Mouse (Mus musculus): ENCODE results near the gene Dnajb1. TPM values are rescaled to one million over a fixed set of nuclear protein-coding genes. Genes with fewer than 3 reads are reported as not detected.

Dnajb1 gene
- total and polyA plus RNA-seq, 2 experiments from 2014 or later, result 41.2 to 65.1 TPM

GRCm38 (mm10) chr8:83621691-83622388 is 13.8 kb downstream of the Dnajb1 start:
- Histone ChIP-seq H3K27ac (ENCODE audit: low read depth, low read length) (no peak overlapping the region), H3K9ac (peak overlapping the region; percentile 65), H3K4me2 (ENCODE audit: low read depth) (peak overlapping the region; percentile 82), H3K9me3 (ENCODE audit: low read length) (no peaks in the 10 kb centered on the region), H3K4me1 (ENCODE audit: insufficient read depth) (no peaks in the 10 kb centered on the region), H3K4me3 (ENCODE audit: low read depth, low read length) (peak overlapping the region; percentile 42), H3K27me3 (ENCODE audit: insufficient read depth, low read length) (no peaks in the 10 kb centered on the region), H3K36me3 (ENCODE audit: insufficient read depth) (no peaks in the 10 kb centered on the region)
- ATAC-seq, result peak; percentile 38
- no peak for TF ChIP-seq CTCF (IDR thresholded peaks at IDR 0.05; ENCODE audit: low read depth)
- peak; percentile 3 for DNase-seq
- WGBS, result 55% methylated on average over 15 of the region's 15 CpGs

- H3K27ac ChIP-seq (ENCODE audit: low read depth, low read length), result no peak overlapping the region
- peak; percentile 94 for TF ChIP-seq CTCF (IDR thresholded peaks at IDR 0.05; ENCODE audit: low read depth)
- WGBS, result 11% methylated on average over 23 of the region's 23 CpGs
- ATAC-seq (peak; percentile 96), DNase-seq (peak; percentile 89)
- peak overlapping the region; percentile 65 for H3K9ac ChIP-seq
- H3K4me2 ChIP-seq (ENCODE audit: low read depth), result peak overlapping the region; percentile 82
- no peaks in the 10 kb centered on the region for H3K9me3 ChIP-seq (ENCODE audit: low read length)
- H3K4me3 ChIP-seq (ENCODE audit: low read depth, low read length), result peak overlapping the region; percentile 42
- H3K36me3 ChIP-seq (ENCODE audit: insufficient read depth), result no peaks in the 10 kb centered on the region
- no peaks in the 10 kb centered on the region for H3K27me3 ChIP-seq (ENCODE audit: insufficient read depth, low read length)
- H3K4me1 ChIP-seq (ENCODE audit: insufficient read depth), result no peaks in the 10 kb centered on the region
Measured at GRCm38 (mm10) chr8:83622389-83622989, 14.5 kb downstream of the Dnajb1 start.

GRCm38 (mm10) chr8:83623549-83623948 is 15.6 kb downstream of the Dnajb1 start:
- ATAC-seq (no peak), DNase-seq (no peak)
- Histone ChIP-seq H3K27ac (ENCODE audit: low read depth, low read length) (no peak overlapping the region), H3K36me3 (ENCODE audit: insufficient read depth) (no peaks in the 10 kb centered on the region), H3K4me3 (ENCODE audit: low read depth, low read length) (no peak overlapping the region), H3K4me1 (ENCODE audit: insufficient read depth) (no peaks in the 10 kb centered on the region), H3K9me3 (ENCODE audit: low read length) (no peaks in the 10 kb centered on the region), H3K9ac (no peak overlapping the region), H3K4me2 (ENCODE audit: low read depth) (no peak overlapping the region), H3K27me3 (ENCODE audit: insufficient read depth, low read length) (no peaks in the 10 kb centered on the region)
- WGBS, result 88% methylated on average over 7 of the region's 7 CpGs
- TF ChIP-seq CTCF (IDR thresholded peaks at IDR 0.05; ENCODE audit: low read depth), result no peak

GRCm38 (mm10) chr8:83624739-83625138 is 16.7 kb downstream of the Dnajb1 start:
- DNase-seq (peak; percentile 25), ATAC-seq (no peak)
- no peaks in the 10 kb centered on the region for H3K36me3 ChIP-seq (ENCODE audit: insufficient read depth)
- no peak overlapping the region for H3K9ac ChIP-seq
- H3K4me2 ChIP-seq (ENCODE audit: low read depth), result no peak overlapping the region
- no peak overlapping the region for H3K4me3 ChIP-seq (ENCODE audit: low read depth, low read length)
- no peaks in the 10 kb centered on the region for H3K27me3 ChIP-seq (ENCODE audit: insufficient read depth, low read length)
- 57% methylated on average over 3 of the region's 3 CpGs for WGBS
- TF ChIP-seq CTCF (IDR thresholded peaks at IDR 0.05; ENCODE audit: low read depth), result peak; percentile 65
- H3K4me1 ChIP-seq (ENCODE audit: insufficient read depth), result no peaks in the 10 kb centered on the region
- no peak overlapping the region for H3K27ac ChIP-seq (ENCODE audit: low read depth, low read length)
- no peaks in the 10 kb centered on the region for H3K9me3 ChIP-seq (ENCODE audit: low read length)

- TF ChIP-seq CTCF (IDR thresholded peaks at IDR 0.05; ENCODE audit: low read depth), result no peak
- Histone ChIP-seq H3K4me2 (ENCODE audit: low read depth) (no peak overlapping the region), H3K36me3 (ENCODE audit: insufficient read depth) (no peaks in the 10 kb centered on the region), H3K27me3 (ENCODE audit: insufficient read depth, low read length) (no peaks in the 10 kb centered on the region), H3K4me3 (ENCODE audit: low read depth, low read length) (no peak overlapping the region), H3K27ac (ENCODE audit: low read depth, low read length) (no peak overlapping the region), H3K9me3 (ENCODE audit: low read length) (no peaks in the 10 kb centered on the region), H3K9ac (no peak overlapping the region), H3K4me1 (ENCODE audit: insufficient read depth) (no peaks in the 10 kb centered on the region)
- no peak for DNase-seq
- WGBS, result 85% methylated on average over 6 of the region's 6 CpGs
- no peak for ATAC-seq
Measured at GRCm38 (mm10) chr8:83625676-83626299, 17.8 kb downstream of the Dnajb1 start.

- no peak for ATAC-seq
- WGBS, result 87% methylated on average over 7 of the region's 7 CpGs
Measured at GRCm38 (mm10) chr8:83632083-83632707, 24.2 kb downstream of the Dnajb1 start.

More at GRCm38 (mm10) chr8:83632083-83632707, 24.2 kb downstream of the Dnajb1 start:
- no peaks in the 10 kb centered on the region for H3K36me3 ChIP-seq (ENCODE audit: insufficient read depth)
- TF ChIP-seq CTCF (IDR thresholded peaks at IDR 0.05; ENCODE audit: low read depth), result no peak
- H3K27ac ChIP-seq (ENCODE audit: low read depth, low read length), result no peak overlapping the region
- H3K4me1 ChIP-seq (ENCODE audit: insufficient read depth), result no peaks in the 10 kb centered on the region
- 0 out of 2 replicates have a peak, but pooled peaks cover 6% of the 10 kb centered on the region for H3K9me3 ChIP-seq (ENCODE audit: low read length)
- no peak overlapping the region for H3K9ac ChIP-seq
- H3K4me2 ChIP-seq (ENCODE audit: low read depth), result no peak overlapping the region
- no peak overlapping the region for H3K4me3 ChIP-seq (ENCODE audit: low read depth, low read length)
- DNase-seq, result no peak
- no peaks in the 10 kb centered on the region for H3K27me3 ChIP-seq (ENCODE audit: insufficient read depth, low read length)

Data from forebrain, postnatal 0 days (tissue).